Mouse (Mus musculus): Measurements from ENCODE around the gene Hip1. TPM values are rescaled to one million over a fixed set of nuclear protein-coding genes. Genes with fewer than 3 reads are reported as not detected.
A peak's percentile ranks its signal among the peaks of the same experiment; 100 is the strongest.

The Hip1 gene
- total RNA-seq (2015; ENCODE audit: low replicate concordance), result 1.2 and 5.0 TPM in 2 replicates
- 1.3 and 4.9 TPM in 2 replicates for total RNA-seq (2017; ENCODE audit: low replicate concordance)

DNA sequence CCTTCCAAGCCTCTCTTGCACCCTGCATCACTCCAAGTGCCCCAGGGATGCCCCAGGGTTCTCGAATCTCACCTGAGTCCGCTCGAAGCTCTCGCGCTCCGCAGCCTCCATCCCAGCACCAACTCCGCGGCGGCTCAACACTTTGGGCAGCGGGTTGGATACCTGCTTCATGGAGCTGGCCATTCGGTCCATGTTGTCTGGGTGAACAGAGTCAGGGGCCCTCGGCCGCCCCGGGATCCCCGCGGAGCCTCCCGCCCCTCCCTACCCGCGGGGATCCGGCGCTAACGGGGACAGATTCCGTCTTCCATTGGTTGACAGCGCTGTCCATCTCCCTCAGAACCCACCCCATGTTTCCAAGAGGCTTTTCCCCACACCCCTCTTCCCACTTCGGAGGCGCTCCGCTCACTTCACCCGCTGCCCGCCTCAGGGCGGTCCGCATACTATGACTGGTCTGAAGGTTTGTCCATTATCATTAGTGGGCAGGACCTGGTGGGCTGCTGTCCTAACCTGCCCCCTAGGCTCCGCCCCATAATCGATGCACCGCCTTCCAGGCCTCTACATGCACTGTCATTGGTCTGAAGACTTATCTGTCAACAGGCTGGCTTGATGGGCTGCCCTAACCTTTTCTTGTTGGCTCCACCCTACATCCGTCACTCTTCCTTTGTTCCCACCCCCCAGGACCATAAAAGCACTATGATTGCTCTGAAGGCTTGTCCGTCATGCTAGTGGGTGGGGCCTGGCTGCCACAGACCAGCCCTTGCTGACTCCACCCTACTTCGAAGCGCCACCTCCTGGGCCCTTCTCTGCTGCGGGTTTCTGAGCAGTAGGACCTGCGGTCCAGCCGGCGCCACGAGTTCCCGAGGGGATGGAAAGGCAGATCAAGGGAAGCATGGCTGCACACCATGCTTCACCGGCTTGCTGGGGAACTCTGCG, at the start of gene Hip1:
Gene Hip1 (minus strand): TSS at position 256 of the 933 bp plus-strand sequence.
- ATAC-seq (replicated peaks; ENCODE audit: low FRiP score, poor library complexity, severe bottlenecking), result peak; percentile 72

DNA sequence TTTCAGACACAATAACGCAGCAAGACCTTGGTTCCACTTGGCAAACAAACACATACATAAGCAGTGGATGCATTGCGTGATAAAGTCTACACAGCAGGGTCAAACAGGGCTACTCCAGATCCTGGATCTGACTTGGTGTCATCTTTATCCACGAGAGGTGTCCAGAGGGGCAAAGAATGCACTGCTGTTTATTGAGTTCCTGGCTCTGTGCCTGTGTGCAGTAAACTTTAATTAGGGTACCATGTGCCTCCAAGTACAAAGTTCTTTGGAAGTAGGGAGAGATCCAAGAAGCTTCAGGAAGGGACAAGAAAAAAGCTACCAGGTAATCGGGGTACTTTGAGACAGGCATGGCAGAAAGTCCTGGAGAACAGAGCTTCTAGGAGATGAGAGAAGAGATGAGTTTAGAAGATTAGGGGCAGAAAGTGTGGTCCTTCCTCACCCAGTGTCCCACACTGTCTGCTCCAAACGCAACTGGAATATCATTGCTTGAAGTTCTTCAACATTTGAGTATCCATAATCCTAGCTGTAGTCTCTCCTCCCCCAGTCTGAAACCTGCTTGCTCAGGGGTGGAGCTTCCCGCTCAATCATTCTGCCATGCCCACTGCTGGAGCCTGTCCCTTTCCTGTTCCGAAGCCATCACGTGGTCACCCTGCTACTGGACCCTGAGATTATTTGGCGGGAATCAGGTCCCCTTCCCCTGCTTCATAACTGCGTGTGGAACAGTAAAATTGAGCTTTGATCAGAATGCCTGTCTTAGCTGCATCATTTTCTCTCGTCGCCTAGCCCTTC, 45.3 kb upstream of the Hip1 start:
- no peak for ATAC-seq (replicated peaks; ENCODE audit: low FRiP score, poor library complexity, severe bottlenecking)

DNA sequence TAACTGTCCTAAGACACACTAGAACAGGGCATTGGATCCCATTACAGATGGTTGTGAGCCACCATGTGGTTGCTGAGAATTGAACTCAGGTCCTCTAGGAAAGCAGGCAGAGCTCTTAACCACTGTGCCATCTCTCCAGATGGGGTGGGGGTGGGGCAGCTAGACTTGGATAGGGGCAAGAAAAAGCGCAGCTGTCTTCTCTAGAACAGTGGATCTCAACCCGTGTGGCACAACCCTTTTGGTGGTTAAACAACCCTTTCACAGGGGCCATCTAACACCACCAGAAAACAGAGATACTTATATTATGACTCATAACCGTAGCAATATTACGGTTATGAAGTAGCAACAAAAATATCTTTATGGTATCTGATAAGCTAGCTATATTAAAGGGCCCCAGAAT, 42.8 kb upstream of the Hip1 start:
- ATAC-seq (replicated peaks; ENCODE audit: low FRiP score, poor library complexity, severe bottlenecking), result no peak

DNA sequence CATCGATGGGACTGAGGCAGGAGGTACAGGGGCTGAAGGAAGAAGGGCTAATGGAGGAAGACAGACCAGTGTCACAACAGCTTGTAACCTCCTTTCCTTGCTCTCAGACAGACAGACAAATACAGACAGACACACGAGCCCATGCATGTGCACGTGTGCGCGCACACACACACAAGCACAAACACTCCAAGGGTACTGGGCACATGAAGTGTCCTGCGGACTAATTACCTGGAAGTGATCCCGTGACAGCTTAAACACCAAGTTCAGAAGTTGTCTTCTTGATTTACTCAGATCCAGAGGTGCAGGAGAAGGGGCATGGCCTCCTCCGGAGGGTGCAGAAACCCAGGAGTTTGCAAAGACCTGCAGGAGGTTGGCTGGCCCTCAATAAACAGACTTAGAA, 40.8 kb upstream of the Hip1 start:
- no peak for ATAC-seq (replicated peaks; ENCODE audit: low FRiP score, poor library complexity, severe bottlenecking)

DNA sequence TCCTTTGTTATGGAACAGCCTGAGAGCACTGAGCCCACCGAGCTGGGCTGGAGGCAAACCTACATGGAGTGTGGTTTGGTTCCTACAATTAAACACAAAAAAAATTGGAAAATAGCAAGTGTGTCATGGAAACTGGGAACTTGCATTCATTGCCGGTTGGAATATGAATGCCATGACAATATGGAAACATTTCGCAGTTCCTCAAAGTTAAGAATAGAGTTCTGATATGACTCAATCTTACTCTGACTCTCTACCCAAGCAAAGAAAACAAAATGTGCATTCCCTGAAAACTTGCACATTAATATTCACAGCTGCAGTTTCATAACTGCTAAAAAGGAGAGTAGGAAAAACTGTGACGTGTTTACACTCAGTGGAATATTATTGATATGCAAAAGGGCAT, 37.4 kb upstream of the Hip1 start:
- no peak for ATAC-seq (replicated peaks; ENCODE audit: low FRiP score, poor library complexity, severe bottlenecking)

DNA sequence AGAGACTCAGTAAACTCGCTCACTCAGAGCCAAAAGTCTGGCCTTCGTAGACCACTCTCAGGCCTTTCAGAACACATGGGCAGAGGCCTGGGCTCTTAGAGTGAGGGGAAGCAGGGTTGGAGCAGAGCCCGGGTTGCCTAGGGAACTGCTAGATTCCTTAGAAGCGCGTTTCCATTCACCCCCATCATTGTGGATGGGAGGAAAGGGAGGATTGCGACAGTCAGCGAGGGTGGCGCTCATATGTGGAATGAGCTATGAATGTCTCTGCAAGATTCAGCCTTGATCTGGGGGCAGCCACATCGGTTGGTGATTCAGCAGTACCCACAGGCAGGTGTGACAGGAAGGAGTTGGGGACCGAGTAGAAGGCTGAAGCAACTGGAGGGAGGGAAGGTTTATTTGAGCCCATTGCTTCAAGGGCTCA, 34.4 kb upstream of the Hip1 start:
- ATAC-seq (replicated peaks; ENCODE audit: low FRiP score, poor library complexity, severe bottlenecking), result no peak

DNA sequence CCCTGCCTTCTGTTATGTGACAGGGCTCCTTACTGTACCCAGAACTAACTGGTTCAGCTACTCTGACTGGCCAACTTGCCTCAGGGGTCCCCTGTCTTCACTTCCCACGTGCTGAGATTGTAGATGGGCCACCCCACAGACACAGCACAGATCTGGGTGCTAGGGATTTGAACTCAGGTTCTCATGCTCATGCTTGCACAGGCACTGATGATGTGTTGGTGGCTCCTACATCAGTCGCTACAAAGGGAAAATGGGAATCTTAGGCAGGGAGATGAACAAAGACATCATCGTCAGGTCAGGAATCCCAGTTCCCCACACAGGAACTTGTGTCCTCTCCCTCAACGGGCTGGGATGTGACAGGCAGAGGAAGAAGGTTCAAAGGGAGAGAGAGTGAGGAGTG, 31.1 kb upstream of the Hip1 start:
- ATAC-seq (replicated peaks; ENCODE audit: low FRiP score, poor library complexity, severe bottlenecking), result no peak

DNA sequence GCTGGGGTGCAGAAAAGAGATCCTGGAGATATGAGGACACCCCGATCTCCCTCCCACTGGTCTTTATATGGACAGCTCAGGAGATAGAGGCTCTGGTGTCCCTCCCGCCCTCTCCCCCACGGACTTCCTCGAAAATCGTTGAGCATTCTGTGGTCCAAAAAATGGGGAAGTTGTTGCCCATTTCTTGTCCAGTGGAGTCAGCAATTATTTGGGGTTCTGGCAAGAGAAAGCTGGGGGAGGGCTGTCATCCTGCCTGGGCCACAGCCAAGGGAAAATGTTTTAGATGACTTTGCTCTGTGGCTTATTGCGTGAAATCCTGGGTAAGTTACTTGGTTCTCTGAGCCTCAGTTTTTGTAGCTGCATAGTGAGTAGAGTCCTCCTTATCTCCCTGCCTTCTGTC, 28.1 kb upstream of the Hip1 start, which contains the start of gene Ccl24:
Gene Ccl24 (minus strand): TSS at position 44 of the 400 bp plus-strand sequence.
- ATAC-seq (replicated peaks; ENCODE audit: low FRiP score, poor library complexity, severe bottlenecking), result no peak

DNA sequence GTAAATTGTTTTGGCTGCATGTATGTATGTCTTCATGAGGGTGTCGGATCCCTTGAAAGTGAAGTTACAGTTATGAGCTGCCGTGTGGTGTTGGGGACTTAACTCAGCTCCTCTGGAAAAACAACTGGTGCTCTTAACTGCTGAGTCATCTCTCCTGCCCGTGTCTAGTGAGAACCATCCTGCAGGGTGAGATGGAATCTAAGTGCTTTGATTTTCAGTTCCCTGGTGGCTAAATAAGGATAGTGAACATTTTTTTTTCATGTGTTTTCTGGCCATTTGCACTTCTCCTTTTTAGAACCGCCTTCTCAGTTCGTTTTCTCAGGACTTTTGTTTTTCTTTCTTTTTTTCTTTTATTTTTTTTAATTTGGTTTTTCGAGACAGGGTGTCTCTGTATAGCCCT, 23.8 kb upstream of the Hip1 start:
- ATAC-seq (replicated peaks; ENCODE audit: low FRiP score, poor library complexity, severe bottlenecking), result no peak

DNA sequence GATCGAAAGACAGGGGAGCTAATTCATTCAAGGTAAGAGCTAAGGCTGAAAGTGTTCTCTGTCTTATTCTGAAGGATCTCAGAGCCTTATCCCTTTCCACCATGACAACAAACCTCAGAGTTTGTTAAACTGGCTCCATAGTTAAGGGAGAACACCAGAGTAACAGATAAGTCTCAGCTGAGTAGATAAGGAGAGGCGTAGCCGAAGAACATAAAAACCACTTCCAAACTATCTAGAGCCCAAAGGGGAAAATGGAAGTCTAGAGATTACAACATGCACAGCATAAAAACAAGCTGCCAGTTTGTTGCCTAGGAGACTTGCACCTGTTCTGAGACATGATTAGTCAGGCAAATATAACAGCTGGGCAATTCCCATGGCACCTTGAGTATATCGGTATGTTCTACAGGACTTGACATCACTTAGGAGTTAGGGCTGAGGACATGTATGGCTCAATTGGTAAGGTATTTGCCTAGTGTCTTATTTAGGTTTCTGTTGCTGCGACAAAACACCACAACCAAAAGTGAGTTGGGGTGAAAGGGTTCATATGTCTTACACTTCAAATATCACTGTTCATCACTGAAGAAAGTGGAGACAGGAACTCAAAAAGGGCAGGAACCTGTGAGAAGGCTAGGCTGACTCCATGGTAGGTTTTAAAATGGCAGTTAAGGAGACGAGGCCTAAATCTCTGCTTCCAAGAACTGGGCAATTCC, 22.8 kb upstream of the Hip1 start:
- ATAC-seq (replicated peaks; ENCODE audit: low FRiP score, poor library complexity, severe bottlenecking), result no peak

DNA sequence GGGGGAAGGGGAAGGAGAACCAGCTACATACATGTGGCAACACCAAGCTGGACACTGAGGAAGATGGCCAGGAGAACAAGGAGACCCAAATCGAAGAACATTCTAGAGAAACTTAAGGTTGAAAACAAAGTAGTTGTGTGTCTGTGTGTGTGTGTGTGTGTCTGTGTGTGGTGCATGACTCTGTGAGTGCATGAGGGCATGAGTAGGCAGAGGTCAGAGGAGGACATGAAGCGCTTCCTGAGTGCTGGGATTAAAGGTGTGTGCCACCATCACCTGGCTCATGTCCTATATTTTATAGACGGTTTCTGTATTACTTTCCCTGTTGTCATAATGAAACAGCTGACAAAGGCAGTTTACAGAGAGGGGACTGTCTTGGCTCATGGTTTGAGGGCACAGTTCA, 18.5 kb upstream of the Hip1 start, which contains the start of gene Ccl26:
Gene Ccl26 (minus strand): TSS at position 101 of the 400 bp plus-strand sequence.
- ATAC-seq (replicated peaks; ENCODE audit: low FRiP score, poor library complexity, severe bottlenecking), result no peak

DNA sequence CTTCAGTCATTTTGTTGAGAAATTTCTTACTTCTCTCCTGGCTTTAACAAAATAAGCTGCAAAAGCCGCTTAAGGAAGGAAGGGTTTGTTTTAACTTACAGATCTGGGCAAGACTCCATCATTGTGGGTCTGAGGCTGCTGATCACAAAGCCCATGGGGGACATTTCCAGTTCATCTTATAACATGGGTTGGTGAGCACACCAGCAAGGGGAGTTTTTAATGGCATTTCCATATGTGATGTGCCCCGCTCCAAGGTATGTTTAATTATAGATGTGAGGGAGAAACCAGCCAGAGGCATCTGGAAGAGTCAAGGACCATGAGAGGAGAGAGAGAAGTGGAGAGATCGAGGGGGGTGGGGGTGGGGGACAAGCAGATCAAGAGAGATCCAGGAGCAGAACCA, 12.8 kb upstream of the Hip1 start:
- no peak for ATAC-seq (replicated peaks; ENCODE audit: low FRiP score, poor library complexity, severe bottlenecking)

DNA sequence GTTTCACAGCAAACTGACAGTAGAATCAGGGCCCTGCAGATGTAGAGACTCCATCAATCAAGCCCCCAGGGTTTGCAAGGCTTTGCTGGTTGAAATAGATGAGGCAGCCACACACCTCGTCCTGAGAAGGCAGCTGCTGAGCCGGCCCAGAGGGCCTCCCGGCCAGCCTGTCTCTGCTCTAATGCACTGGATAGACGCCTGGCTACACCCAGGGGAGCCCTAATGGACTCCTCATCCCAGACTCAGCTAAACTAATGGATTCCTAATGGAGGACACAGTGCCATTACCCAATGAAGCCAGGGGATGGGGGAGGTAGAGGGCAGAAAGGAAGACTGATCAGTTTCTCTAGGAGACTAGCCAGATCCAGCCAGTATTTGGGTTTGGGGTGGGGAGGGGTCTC, 12.1 kb upstream of the Hip1 start:
- ATAC-seq (replicated peaks; ENCODE audit: low FRiP score, poor library complexity, severe bottlenecking), result no peak

DNA sequence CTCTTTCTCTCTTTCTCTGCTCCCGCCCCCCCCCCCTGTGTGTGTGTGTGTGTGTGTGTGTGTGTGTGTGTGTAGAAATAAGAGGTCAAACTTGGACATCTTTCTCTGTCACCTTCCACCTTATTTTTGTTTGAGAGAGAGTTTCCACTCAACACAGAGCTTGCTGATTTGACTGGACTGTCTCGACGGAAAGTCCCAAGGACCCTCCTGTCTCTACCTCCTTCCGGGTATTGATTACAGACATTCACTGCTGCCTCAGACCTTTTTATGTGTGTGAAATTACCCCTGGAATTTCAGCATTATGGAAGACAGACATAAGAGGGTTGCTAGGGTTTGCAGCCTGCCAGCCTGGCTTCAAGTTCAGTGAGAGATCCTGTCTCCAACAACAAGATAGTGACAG, 11.3 kb upstream of the Hip1 start:
- ATAC-seq (replicated peaks; ENCODE audit: low FRiP score, poor library complexity, severe bottlenecking), result no peak

DNA sequence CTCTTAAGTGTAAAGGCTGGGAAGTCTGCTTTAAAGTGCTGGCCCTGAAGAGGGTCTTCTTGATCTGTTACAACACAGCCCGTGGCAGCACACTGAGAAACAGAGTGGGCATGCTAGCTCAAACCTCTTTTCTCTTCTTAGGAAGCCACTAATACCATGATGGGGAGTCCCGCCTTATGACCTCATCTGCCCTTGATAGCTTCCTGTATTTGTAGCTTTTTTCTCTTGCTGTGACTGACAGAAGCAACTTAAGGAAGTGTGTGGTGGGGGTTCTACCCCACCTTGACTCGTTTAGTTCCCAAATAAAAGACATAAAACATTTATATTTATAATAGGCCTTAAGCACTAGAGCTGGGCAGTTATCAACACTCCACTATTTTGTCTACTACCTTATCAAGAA, 6.7 kb upstream of the Hip1 start:
- ATAC-seq (replicated peaks; ENCODE audit: low FRiP score, poor library complexity, severe bottlenecking), result no peak

DNA sequence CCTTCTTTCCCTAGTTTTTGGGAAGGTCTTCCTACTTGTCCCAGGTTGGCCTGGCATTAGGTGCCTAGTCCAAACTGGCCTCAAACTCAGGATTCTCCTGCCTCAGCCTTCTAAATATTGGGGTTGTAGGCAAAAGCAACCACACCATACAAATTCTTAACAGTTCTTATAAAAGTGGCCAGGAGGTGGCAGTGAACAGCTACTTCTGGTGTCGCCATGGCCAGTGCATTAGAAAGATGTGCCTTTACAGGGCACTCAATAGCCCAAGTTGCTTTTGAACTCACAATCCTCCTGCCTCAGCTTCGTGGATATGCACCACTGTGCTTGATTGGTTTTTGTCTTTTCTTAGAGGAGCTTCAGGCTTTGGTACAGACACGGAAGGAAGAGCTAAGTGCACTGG, 6.0 kb upstream of the Hip1 start:
- no peak for ATAC-seq (replicated peaks; ENCODE audit: low FRiP score, poor library complexity, severe bottlenecking)

DNA sequence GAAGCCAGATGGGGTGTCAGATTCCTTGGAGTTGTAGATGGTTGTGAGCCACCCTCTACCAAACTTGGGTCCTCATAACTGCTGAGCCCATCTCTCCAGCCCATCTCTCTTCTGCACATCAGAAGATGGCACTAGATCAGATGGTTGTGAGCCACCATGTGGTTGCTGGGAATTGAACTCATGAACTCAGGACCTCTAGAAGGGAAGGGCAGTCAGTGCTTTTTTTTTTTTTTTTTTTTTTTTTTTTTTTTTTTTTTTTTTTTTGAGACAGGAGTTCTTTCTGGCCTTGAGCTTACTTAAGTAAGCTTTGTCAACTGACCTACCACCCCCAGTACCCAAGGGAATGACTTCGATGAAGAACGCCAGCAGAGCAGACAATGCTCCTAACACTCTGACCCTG, 3.1 kb upstream of the Hip1 start:
- no peak for ATAC-seq (replicated peaks; ENCODE audit: low FRiP score, poor library complexity, severe bottlenecking)

DNA sequence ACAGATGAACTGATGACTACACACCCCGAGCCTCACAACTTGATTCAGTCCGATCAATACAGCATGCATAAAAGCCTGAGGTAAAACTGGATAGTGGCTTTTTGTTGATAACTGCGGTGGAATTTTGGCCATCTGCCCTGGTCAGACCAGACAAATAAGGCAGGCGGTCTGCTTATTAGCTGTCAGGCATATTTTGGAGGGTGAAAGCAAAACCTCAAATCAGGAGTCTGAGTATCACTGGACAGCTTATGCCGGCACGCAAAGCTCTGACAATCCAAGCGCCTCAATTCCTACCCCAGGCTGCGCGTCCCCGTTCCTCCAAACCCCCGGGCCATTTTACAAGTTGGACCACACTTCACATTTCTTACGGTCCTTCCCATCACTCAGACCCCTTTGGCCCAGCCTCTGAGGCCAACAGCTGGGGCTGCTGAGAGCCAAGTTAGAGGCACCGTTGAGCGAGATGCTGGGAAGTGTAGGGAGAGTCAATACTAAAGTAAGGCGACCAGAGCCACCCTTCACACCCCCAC, 825 bp downstream of the Hip1 start:
- no peak for ATAC-seq (replicated peaks; ENCODE audit: low FRiP score, poor library complexity, severe bottlenecking)

DNA sequence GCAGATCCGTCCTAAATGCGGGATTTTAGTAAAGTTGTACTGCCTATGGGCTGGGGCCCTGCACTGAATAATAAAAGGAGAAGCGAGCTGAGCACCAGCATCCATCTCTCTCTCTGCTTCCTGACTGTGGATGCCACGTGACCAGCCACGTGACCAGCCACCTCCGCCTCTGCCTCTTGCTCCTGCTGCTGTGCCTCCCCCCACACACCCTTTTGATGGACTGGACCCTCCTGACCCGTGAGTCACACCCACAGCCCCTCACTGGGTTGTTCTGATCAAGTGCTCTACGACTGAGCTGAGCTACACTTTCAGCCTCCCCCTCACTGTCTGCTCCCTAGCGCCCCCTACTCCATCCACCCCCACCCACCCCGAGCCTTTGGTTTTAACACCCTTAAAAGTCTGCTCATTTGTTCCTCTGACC, 7.1 kb downstream of the Hip1 start:
- ATAC-seq (replicated peaks; ENCODE audit: low FRiP score, poor library complexity, severe bottlenecking), result no peak

DNA sequence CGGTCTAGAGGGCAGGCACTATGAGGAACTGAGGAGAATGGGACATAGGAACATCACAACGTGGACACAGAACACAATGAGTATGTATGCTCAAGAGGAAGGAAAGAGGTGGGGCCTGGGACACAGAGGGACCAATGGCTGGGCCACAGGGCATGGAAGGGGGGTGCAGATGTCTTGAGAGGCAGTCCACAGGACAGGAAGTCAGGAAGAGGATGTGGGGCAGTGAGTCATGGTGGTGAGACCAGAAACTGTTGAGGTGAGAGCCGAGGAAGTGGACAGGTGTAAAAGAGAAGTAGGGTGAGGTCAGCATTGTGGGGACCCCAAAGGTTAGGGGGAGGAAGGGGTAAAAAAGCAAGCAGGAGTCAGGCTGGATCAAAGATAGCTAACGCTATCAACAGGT, 7.6 kb downstream of the Hip1 start:
- no peak for ATAC-seq (replicated peaks; ENCODE audit: low FRiP score, poor library complexity, severe bottlenecking)

All from erythroblast, adult 5-6 weeks (primary cell).